Mouse (Mus musculus): Measurements from ENCODE around the gene Tom1l1. TPM values are rescaled to one million over a fixed set of nuclear protein-coding genes. Genes with fewer than 3 reads are reported as not detected.

The Tom1l1 gene
- total and polyA plus RNA-seq, 3 experiments: 25.4 to 41.3 TPM; not detected in 1

DNA sequence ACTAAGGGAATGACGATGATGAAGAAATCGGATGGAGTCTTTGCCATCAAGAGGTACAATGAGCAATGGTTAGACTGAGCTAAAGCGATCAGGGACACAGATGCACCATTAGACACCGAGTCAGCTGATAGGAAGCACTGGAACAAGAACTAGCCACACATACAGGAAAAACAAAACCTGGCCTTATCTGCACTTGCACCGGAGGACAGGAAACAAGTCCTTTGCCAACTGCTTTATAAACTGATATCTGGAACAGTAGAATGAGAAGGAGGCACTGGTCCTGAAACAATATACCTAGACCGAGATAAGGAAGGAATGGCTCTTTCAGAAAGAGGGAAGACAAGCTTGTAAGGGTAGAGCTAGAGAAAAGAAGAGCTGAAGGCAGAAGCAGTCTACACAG, 73.4 kb downstream of the Tom1l1 start (continued):
- TF ChIP-seq TAL1 (IDR thresholded peaks at IDR 0.05; ENCODE audit: low read length) (peak; percentile 88), ETS1 (IDR thresholded peaks at IDR 0.05; ENCODE audit: low read depth, low read length) (peak; percentile 98), MEF2A (IDR thresholded peaks at IDR 0.05; ENCODE audit: extremely low read depth, insufficient replicate concordance, low read depth, low read length, poor library complexity, severe bottlenecking) (no peak; the same call in 1 of the 2 replicates), E2F4 (IDR thresholded peaks at IDR 0.05; ENCODE audit: borderline replicate concordance, low read depth, low read length) (no peak), SMC3 (IDR thresholded peaks at IDR 0.05; ENCODE audit: low read depth, low read length) (peak; percentile 34; the same call in 1 of the 2 replicates), POLR2AphosphoS5 (IDR thresholded peaks at IDR 0.05; ENCODE audit: borderline replicate concordance, low read depth, low read length) (no peak), CTCF (IDR thresholded peaks at IDR 0.05 in 2 of 3, conservative IDR thresholded peaks at IDR 0.05 in 1 of 3; ENCODE audit: control insufficient read depth in 1 of 3, insufficient read depth in 1 of 3, low read depth in 2 of 3, low read length in 3 of 3, poor library complexity in 1 of 3, severe bottlenecking in 1 of 3) (no peak), BHLHE40 (IDR thresholded peaks at IDR 0.05; ENCODE audit: borderline replicate concordance, low read depth, low read length) (peak; percentile 79), POLR2A (IDR thresholded peaks at IDR 0.05; ENCODE audit: control insufficient read depth in 1 of 2, insufficient read depth in 1 of 2, low read depth in 1 of 2, low read length in 2 of 2, poor library complexity in 1 of 2) (no peak), GATA1 (IDR thresholded peaks at IDR 0.05; ENCODE audit: low read depth, low read length) (peak; percentile 99), GABPA (IDR thresholded peaks at IDR 0.05; ENCODE audit: low read depth, low read length) (no peak), MAFK (IDR thresholded peaks at IDR 0.05; ENCODE audit: borderline replicate concordance, low read depth, low read length) (peak; percentile 84; the same call in 1 of the 2 replicates), TCF12 (IDR thresholded peaks at IDR 0.05; ENCODE audit: low read depth, low read length) (peak; percentile 92), CHD1 (IDR thresholded peaks at IDR 0.05; ENCODE audit: low read depth, low read length) (no peak), NELFE (IDR thresholded peaks at IDR 0.05; ENCODE audit: low read depth, low read length) (no peak), RCOR1 (IDR thresholded peaks at IDR 0.05; ENCODE audit: low read depth, low read length) (peak; percentile 96), MAX (IDR thresholded peaks at IDR 0.05; ENCODE audit: low read length) (peak; percentile 55; the same call in 1 of the 2 replicates), MAZ (IDR thresholded peaks at IDR 0.05; ENCODE audit: low read depth, low read length) (peak; percentile 50; the same call in 1 of the 2 replicates), ZNF384 (IDR thresholded peaks at IDR 0.05; ENCODE audit: low read depth, low read length) (peak; percentile 48), ZKSCAN1 (IDR thresholded peaks at IDR 0.05; ENCODE audit: low read depth, low read length) (no peak)

GRCm38 (mm10) chr11:90612118-90612517, 76.0 kb downstream of the Tom1l1 start:
- Histone ChIP-seq H3K4me1 (ENCODE audit: control insufficient read depth in 1 of 2, insufficient read depth in 2 of 2, low read length in 2 of 2) (peaks cover 10 to 20% of the 10 kb centered on the region in 2 experiments), H3K9me3 (replicated peaks; ENCODE audit: insufficient read depth, low read length) (no peaks in the 10 kb centered on the region), H3K79me2 (ENCODE audit: control insufficient read depth, insufficient read depth, low read length, poor library complexity) (no peaks in the 10 kb centered on the region), H3K4me3 (ENCODE audit: control insufficient read depth in 1 of 2, insufficient read depth in 1 of 2, low read depth in 2 of 2, low read length in 2 of 2) (no peak overlapping the region), H3K27me3 (ENCODE audit: control insufficient read depth in 1 of 2, insufficient read depth in 2 of 2, low read length in 2 of 2) (no peaks in the 10 kb centered on the region), H3K9ac (ENCODE audit: control insufficient read depth, low read depth, low read length, poor library complexity, severe bottlenecking) (no peak overlapping the region), H3K36me3 (ENCODE audit: control insufficient read depth in 1 of 2, insufficient read depth in 2 of 2, low read length in 2 of 2) (peaks cover 0 to 15% of the 10 kb centered on the region in 2 experiments; a peak in 2 of 4 replicates), H3K27ac (ENCODE audit: control insufficient read depth, low read depth, low read length) (no peak overlapping the region)
- no peak for DNase-seq (ENCODE audit: low read depth, low spot score)
- no peak for TF ChIP-seq POLR2AphosphoS2 (IDR thresholded peaks at IDR 0.05; ENCODE audit: low read length)
- TF ChIP-seq MAX (IDR thresholded peaks at IDR 0.05; ENCODE audit: low read length): no peak
- TF ChIP-seq HCFC1 (IDR thresholded peaks at IDR 0.05; ENCODE audit: low read depth, low read length): no peak
- no peak for TF ChIP-seq USF2 (IDR thresholded peaks at IDR 0.05; ENCODE audit: borderline replicate concordance in 1 of 2, insufficient read depth in 1 of 2, low read depth in 1 of 2, low read length in 2 of 2)
- no peak for TF ChIP-seq ELF1 (IDR thresholded peaks at IDR 0.05; ENCODE audit: low read depth, low read length)
- TF ChIP-seq NELFE (IDR thresholded peaks at IDR 0.05; ENCODE audit: low read depth, low read length): no peak
- no peak for TF ChIP-seq GATA1 (IDR thresholded peaks at IDR 0.05; ENCODE audit: low read depth, low read length)
- TF ChIP-seq CHD2 (IDR thresholded peaks at IDR 0.05; ENCODE audit: low read length): no peak
- TF ChIP-seq BHLHE40 (IDR thresholded peaks at IDR 0.05; ENCODE audit: borderline replicate concordance, low read depth, low read length): no peak
- no peak for TF ChIP-seq MYC (IDR thresholded peaks at IDR 0.05; ENCODE audit: low read depth, low read length)
- no peak for TF ChIP-seq ZMIZ1 (IDR thresholded peaks at IDR 0.05; ENCODE audit: low read depth, low read length)
- no peak for TF ChIP-seq CTCF (IDR thresholded peaks at IDR 0.05 in 2 of 3, conservative IDR thresholded peaks at IDR 0.05 in 1 of 3; ENCODE audit: control insufficient read depth in 1 of 3, insufficient read depth in 1 of 3, low read depth in 2 of 3, low read length in 3 of 3, poor library complexity in 1 of 3, severe bottlenecking in 1 of 3)
- no peak for TF ChIP-seq MYB (IDR thresholded peaks at IDR 0.05; ENCODE audit: low read depth, low read length)
- TF ChIP-seq POLR2AphosphoS5 (IDR thresholded peaks at IDR 0.05; ENCODE audit: borderline replicate concordance, low read depth, low read length): no peak
- no peak for TF ChIP-seq SMC3 (IDR thresholded peaks at IDR 0.05; ENCODE audit: low read depth, low read length)
